Mouse (Mus musculus): ENCODE data around the gene Noc4l.

DNA sequence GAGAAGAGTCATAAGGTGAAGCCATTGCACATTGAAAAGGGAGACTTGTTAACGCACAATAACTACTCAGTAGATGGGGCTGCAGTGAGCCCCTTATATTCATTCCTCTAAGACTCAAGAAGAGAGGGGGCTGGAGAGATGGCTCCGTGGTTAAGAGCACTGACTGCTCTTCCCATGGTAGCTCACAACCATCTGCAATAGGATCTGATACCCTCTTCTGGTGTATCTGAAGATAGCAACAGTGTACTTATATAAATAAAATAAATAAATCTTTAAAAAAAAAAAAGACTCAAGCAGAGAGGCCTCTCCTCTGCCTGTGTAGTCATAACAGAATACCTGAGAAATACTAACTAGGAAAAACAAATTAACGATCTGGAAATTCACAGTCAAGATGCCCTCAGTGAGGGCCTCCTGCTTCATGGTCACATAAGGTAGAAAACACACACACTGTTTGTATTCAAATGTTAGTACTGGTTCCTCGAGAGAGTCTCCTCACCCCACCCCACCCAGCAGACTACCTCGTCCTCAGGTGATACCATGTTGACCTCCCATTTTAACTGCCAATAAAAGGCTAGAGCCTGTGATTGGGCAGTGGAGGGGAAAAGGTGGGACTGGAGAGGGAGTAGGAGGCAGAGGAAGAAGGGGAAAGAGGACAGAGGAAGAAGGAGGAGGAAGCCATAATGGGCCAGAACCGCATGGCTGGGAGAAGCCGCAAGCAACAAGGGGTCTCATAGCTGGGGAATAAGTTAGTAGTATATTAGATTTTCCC lies 14.7 kb downstream of the Noc4l start:
- TF ChIP-seq GATA1 (IDR thresholded peaks at IDR 0.05; ENCODE audit: borderline replicate concordance, low read length) (no peak), FLI1 (IDR thresholded peaks at IDR 0.05; ENCODE audit: low read length) (no peak)

All from megakaryocyte, embryonic 14.5 days (primary cell).